Mouse (Mus musculus) forebrain, embryonic 15.5 days (tissue): Measurements from ENCODE around the gene Fam111a. TPM values are rescaled to one million over a fixed set of nuclear protein-coding genes. Genes with fewer than 3 reads are reported as not detected.

ENCODE experiments used
- ATAC-seq: fragments of 200-750 bp; cut with Nextera tagmentation; replicated peaks from 2 replicates; pipeline ENCODE4 v1.8.0; 2017; ENCODE audit warnings: mild to moderate bottlenecking, moderate TSS enrichment, moderate library complexity
- H3K27ac ChIP-seq: fragments of 300-500 bp; sonication (generic); replicated peaks from 2 replicates; pipeline ENCODE4 v1.5.1; 2015; ENCODE audit warnings: mild to moderate bottlenecking, inconsistent platforms
- H3K27me3 ChIP-seq: fragments of 300-500 bp; sonication (generic); 2 replicates; pipeline ENCODE4 v1.6.1; 2015; ENCODE audit warnings: inconsistent platforms
- H3K36me3 ChIP-seq: fragments of 300-500 bp; sonication (generic); 2 replicates; pipeline ENCODE4 v1.6.1; 2015; ENCODE audit warnings: mild to moderate bottlenecking, inconsistent platforms
- H3K4me1 ChIP-seq: fragments of 300-500 bp; sonication (generic); 2 replicates; pipeline ENCODE4 v1.6.1; 2015; ENCODE audit warnings: inconsistent platforms
- H3K4me2 ChIP-seq: fragments of 300-500 bp; sonication (generic); replicated peaks from 2 replicates; pipeline ENCODE4 v1.6.1; 2015; ENCODE audit warnings: mild to moderate bottlenecking, inconsistent platforms
- H3K4me3 ChIP-seq: fragments of 300-500 bp; sonication (generic); 2 replicates; pipeline ENCODE4 v1.5.1; 2015; ENCODE audit warnings: mild to moderate bottlenecking, inconsistent platforms
- H3K9ac ChIP-seq: fragments of 300-500 bp; sonication (generic); replicated peaks from 2 replicates; pipeline ENCODE4 v1.6.1; 2015; ENCODE audit warnings: mild to moderate bottlenecking, inconsistent platforms
- H3K9me3 ChIP-seq: fragments of 300-500 bp; sonication (generic); 2 replicates; pipeline ENCODE4 v1.6.1; 2016; ENCODE audit warnings: inconsistent platforms
- WGBS: fragments of 180-500 bp; shearing (Covaris S2); methylation state at CpG from one replicate; pipeline ENCODE4 v1.1.7; 2015; ENCODE audit warnings: mixed read lengths; 5-methylcytosine and 5-hydroxymethylcytosine counted together
- polyA plus RNA-seq: library from polyadenylated mRNA; unstranded; fragments of >200 nt; fragmentation: Nextera tagmentation; extraction: Ambion mirVana; gene quantifications from 2 replicates; pipeline ENCODE4 v1.2.1, GENCODE M21; 2015

Gene Fam111a
- polyA plus RNA-seq, 1 experiment from 2014 or later, result 9.4 TPM

DNA sequence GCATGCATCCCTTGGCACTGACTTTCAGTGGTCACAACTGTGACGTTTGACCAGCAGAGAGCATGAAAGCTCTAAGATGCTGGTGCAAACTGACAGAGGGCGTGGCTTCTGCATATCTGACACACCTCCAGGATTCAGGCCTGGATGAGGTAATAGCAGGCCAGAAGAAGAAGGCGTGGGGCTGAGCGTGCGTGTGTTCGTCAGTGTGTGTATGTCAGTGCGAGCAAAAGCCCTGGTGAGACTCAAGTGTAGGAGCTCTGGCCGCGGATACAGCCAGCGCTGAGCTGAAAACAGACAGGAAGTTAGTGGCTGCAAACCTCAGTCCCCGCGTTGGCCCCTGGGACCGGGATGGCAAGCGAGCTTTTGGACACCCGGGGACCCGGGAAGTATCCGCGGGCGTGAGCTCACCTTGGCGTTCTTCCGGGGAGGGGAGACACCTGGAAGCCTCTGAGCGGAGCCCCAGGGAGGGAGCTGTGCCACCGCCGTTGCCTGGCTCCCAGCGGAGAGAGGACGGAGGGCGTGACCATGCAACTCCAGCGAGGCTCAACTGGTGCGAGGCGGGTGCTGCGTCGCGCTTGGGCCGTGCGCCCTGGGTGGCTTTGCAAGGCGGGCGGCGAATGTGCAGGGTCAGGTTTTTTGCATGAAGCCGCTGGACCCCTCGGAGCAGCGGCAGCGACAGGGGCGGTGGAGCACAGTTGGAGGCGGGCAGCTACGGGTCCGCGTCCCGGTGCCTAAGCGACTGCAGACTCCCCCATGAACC is 50.2 kb downstream of the Fam111a start:
- no peaks in the 10 kb centered on the region for H3K36me3 ChIP-seq
- peaks cover 7% of the 10 kb centered on the region for H3K4me1 ChIP-seq
- peak overlapping the region; percentile 99 for H3K4me2 ChIP-seq
- no peaks in the 10 kb centered on the region for H3K9me3 ChIP-seq
- ATAC-seq, result peak; percentile 90
- H3K27me3 ChIP-seq, result no peaks in the 10 kb centered on the region
- peak overlapping the region; percentile 64 for H3K9ac ChIP-seq
- peak overlapping the region; percentile 60 for H3K27ac ChIP-seq
- 0% methylated on average over 45 of the region's 49 CpGs for WGBS
- H3K4me3 ChIP-seq, result peak overlapping the region; percentile 61

DNA sequence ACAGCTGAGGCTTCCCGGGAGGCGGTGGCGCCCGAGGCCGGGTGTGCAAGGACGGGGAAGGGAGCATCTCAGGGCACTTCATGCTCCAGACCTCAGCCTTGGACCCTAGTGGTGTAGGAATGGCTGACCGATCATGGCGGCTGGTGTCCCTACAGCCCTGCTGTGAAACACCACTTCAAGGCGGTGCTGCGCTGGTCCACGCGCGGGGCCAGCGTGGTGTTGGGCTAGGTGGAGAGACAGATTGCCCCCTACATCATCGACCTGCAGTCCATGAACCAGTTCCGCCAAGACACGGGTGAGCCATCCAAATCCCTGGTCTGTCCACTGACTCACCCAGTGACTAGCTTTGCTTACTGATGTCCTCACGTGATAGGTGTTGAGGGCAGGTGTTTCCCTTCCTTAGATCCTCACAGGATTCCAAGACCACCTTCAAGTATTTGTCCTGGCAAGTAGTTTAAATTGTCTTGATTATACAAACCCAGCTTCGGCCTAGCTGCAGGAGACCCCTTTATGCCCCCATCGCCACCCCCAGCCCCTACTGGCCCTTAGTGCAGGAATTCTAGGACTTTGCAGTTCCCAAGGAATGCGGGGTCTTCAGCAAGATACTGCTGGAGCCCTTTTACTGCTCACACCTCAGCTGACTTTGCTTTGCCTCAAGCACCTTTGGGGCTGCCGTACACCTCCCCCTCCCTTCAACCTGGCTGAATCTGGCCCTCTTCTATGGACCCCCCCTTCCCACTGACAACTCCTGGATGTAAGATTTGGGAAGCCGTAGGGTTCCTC is 50.9 kb downstream of the Fam111a start:
- no peaks in the 10 kb centered on the region for H3K27me3 ChIP-seq
- H3K4me3 ChIP-seq, result peak overlapping the region; percentile 61
- peak overlapping the region; percentile 60 for H3K27ac ChIP-seq
- 20% methylated on average over 22 of the region's 23 CpGs for WGBS
- peak; percentile 69 for ATAC-seq
- H3K9me3 ChIP-seq, result no peaks in the 10 kb centered on the region
- peak overlapping the region; percentile 64 for H3K9ac ChIP-seq
- no peaks in the 10 kb centered on the region for H3K36me3 ChIP-seq
- H3K4me1 ChIP-seq, result peaks cover 7% of the 10 kb centered on the region
- H3K4me2 ChIP-seq, result peak overlapping the region; percentile 99

DNA sequence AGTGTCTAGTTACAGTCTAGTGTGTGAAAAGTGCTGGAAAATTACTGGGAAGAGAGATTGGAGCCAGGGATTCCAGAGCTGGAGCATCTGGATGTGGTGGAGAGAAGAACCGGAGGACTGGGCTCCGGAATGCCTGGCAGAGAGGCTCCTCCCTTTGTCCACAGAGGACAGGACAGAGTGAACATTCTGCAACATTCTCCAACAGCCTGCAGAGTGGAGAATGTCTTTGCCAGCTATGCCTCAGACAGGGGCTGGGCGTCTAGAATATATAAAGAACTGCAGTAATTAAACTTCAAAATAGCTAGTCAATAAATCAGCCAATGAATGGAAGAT is 51.5 kb downstream of the Fam111a start:
- no peak for ATAC-seq
- WGBS, result 73% methylated on average over 3 of the region's 3 CpGs
- peaks cover 7% of the 10 kb centered on the region for H3K4me1 ChIP-seq
- no peaks in the 10 kb centered on the region for H3K9me3 ChIP-seq
- peak overlapping the region; percentile 61; the same call in 1 of the 2 replicates for H3K4me3 ChIP-seq
- no peak overlapping the region for H3K9ac ChIP-seq
- no peaks in the 10 kb centered on the region for H3K27me3 ChIP-seq
- no peaks in the 10 kb centered on the region for H3K36me3 ChIP-seq
- H3K4me2 ChIP-seq, result peak overlapping the region; percentile 99
- no peak overlapping the region for H3K27ac ChIP-seq

DNA sequence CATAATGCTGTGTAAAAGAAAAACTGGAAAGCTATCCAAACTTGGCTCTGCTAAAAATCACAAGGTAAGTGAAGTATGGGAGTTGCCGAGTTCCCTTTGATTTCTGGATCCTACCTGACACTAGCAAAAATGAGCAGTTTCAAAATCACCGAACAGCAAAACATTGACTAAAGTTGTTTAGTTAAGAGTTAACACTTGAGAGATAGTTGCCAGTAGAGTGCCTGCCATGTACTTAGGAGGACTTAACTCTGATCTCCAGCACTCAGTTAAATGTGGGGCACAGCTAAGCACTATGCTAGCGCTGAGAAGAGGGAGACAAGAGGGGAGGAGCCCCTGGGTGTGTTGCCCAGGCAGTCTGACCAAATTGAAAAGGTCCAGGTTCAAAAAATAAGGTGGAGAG is 53.1 kb downstream of the Fam111a start:
- no peak for ATAC-seq
- Histone ChIP-seq H3K4me1 (peaks cover 7% of the 10 kb centered on the region), H3K4me2 (no peak overlapping the region), H3K27me3 (no peaks in the 10 kb centered on the region), H3K9me3 (no peaks in the 10 kb centered on the region), H3K4me3 (no peak overlapping the region), H3K36me3 (no peaks in the 10 kb centered on the region), H3K9ac (no peak overlapping the region), H3K27ac (no peak overlapping the region)
- WGBS, result 65% methylated on average over 3 of the region's 3 CpGs

DNA sequence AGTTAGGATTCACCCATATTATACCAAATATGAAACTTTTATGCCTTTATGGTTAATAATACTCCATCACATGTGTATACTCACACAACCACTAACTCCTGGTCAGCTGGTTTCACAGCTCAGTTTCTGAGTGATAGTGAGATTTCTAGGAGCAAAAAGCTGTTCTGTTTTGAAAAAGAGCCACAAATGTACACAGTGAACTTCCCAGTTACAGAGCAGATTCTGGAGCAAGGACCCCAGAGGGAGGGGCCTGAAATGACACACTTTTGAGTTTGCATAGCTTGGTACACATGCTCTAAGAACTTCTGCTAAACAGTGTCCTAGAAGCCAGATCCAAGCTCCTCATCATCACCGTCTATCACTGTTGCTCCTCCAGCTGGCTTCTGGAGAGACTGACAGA is 54.1 kb downstream of the Fam111a start, which contains the start of gene Gm4952:
TSS of gene Gm4952 (plus strand) at position 301 of the 400 bp plus-strand sequence.
- no peak within 1 kb of the TSS for H3K4me2 ChIP-seq
- no peak within 1 kb of the TSS for H3K9ac ChIP-seq
- H3K27ac ChIP-seq, result no peak within 1 kb of the TSS
- no peaks in the 10 kb centered on the region for H3K9me3 ChIP-seq
- ATAC-seq, result no peak
- H3K27me3 ChIP-seq, result no peaks in the 10 kb centered on the region
- H3K36me3 ChIP-seq, result no peaks in the 10 kb centered on the region
- H3K4me1 ChIP-seq, result peaks cover 7% of the 10 kb centered on the region
- no peak within 1 kb of the TSS for H3K4me3 ChIP-seq
- 79% methylated on average over 1 of the region's 1 CpGs for WGBS

DNA sequence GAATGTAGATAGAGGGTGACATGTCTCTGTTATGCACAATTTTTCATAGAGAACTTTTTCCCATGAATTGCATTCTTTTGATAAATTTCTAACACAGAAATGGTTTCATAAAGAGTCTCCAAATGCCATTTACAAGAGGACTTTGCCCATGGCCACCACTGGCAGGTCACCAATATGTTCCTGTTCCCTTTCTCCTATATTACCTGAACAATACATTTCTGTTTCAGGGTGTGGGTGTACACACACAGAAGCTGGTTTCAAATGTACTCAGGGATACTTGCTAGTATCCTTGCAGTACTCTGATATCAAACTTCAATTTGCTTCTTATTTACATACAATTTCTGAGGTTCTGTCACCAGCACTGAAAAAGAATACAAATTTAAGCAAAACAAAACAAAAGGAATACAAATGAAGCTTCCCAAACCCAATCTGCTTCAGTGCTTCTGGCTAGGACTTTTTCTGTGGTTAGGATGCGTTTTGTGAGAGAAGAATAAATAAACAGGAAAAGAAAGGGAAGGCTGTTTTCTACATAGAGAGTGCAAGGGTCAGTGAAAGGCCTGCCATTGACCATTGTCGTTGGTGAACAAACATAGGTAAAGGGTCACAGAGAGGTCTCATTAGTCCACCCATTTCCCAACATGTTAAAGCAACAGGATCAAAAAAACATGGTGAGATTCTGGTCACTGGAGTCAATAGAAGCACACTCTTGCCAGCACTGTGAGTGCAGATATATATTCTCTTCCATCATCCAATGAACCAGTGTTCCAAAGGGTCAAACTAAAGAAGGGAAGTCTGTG is 55.3 kb downstream of the Fam111a start:
- 44% methylated on average over 2 of the region's 2 CpGs for WGBS
- Histone ChIP-seq H3K36me3 (no peaks in the 10 kb centered on the region), H3K4me3 (no peak overlapping the region), H3K4me1 (peaks cover 7% of the 10 kb centered on the region), H3K27me3 (no peaks in the 10 kb centered on the region), H3K9ac (no peak overlapping the region), H3K4me2 (no peak overlapping the region), H3K27ac (no peak overlapping the region), H3K9me3 (no peaks in the 10 kb centered on the region)
- no peak for ATAC-seq

DNA sequence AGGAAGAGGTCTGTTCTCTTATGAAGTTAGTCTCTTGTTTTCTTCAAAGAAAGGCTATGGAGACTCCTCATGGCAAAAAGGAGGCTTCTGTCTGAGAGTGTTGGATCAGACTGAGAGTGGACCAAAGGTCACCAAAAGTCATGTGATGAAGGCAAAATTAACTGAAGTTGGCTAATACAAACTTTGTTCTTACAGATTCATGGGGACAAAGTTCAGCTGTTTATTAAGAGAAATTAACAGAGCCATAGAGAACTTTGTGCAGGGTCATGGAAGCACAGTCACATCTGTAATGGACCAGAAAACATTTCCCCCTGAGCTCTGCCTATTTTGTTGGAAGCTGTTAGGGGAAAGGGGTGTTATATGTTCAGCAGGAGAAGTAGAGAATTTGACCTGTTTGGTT is 62.8 kb downstream of the Fam111a start:
- ATAC-seq, result no peak
- Histone ChIP-seq H3K4me1 (no peaks in the 10 kb centered on the region), H3K9ac (no peak overlapping the region), H3K9me3 (no peaks in the 10 kb centered on the region), H3K27me3 (no peaks in the 10 kb centered on the region), H3K36me3 (no peaks in the 10 kb centered on the region), H3K4me2 (no peak overlapping the region), H3K27ac (no peak overlapping the region), H3K4me3 (no peak overlapping the region)

DNA sequence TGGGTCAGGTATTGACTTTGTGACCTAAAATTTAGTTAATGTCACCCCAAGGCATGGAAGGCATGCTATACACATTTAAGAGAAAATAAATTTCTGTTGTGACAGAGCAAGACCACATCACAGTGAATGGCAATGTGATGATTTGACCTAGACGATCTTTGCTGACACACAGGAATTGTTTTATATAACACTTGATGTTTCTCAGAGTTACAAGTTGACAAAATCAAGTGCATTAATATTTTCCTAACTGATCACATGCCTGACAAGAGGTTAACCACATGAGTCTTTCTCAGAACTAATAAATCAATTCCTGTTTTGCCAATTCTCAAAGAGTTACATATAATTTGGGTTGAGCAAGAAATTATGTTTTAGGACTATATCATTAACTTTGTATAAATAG is 68.1 kb downstream of the Fam111a start:
- WGBS, result 81% methylated on average over 1 of the region's 1 CpGs

DNA sequence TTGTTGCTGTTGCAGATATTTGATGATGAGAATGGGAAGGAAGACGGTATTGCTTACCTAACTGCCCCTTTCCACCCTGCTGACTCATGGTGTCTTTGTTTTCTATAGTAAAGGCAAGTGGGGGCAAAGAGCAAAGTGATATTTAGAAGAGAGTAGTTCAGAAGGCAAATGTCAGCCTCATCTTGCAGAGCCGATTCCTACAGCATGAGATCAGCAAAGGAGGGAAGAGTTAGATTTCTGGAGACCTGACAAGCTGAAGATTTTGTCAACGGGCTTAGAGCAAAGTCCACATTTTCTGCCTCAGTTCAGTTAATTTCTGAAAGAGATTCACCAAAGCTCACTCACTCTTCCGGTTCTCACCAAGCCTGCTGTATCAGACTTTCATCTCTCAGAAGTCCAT is 87.6 kb downstream of the Fam111a start, which contains the start of gene Glyat:
TSS of gene Glyat (plus strand) at position 133 of the 400 bp plus-strand sequence.
- Histone ChIP-seq H3K4me2 (no peak within 1 kb of the TSS), H3K4me1 (no peaks in the 10 kb centered on the region), H3K4me3 (no peak within 1 kb of the TSS), H3K27ac (no peak within 1 kb of the TSS), H3K9me3 (no peaks in the 10 kb centered on the region), H3K36me3 (no peaks in the 10 kb centered on the region), H3K27me3 (no peaks in the 10 kb centered on the region), H3K9ac (no peak within 1 kb of the TSS)
- WGBS, result 83% methylated on average over 4 of the region's 4 CpGs
- ATAC-seq, result no peak

More for the DNA sequence above, 68.1 kb downstream of the Fam111a start:
- Histone ChIP-seq H3K4me2 (no peak overlapping the region), H3K4me3 (no peak overlapping the region), H3K36me3 (no peaks in the 10 kb centered on the region), H3K4me1 (no peaks in the 10 kb centered on the region), H3K9me3 (no peaks in the 10 kb centered on the region), H3K27ac (no peak overlapping the region), H3K27me3 (no peaks in the 10 kb centered on the region), H3K9ac (no peak overlapping the region)
- no peak for ATAC-seq

DNA sequence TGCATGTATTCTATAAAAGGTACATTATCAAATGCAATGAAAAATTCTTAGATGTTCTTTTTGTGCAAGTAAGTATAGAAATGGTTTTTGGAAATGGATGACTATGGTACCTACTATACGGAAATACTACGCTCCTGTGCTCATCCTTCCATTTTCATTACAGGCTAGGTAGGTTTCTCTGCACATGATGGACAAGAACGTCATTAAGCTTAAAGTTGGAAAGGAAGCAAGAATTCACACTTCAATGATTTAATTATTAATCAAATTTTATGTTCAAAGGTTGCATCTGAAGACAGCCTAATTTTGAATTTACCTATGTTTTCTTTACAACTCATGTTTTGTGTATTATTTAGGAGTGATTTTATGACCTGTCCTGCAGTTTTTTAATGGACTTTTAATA is 88.7 kb downstream of the Fam111a start:
- Histone ChIP-seq H3K9ac (no peak overlapping the region), H3K9me3 (no peaks in the 10 kb centered on the region), H3K27ac (no peak overlapping the region), H3K36me3 (no peaks in the 10 kb centered on the region), H3K4me3 (no peak overlapping the region), H3K4me1 (no peaks in the 10 kb centered on the region), H3K27me3 (no peaks in the 10 kb centered on the region), H3K4me2 (no peak overlapping the region)
- no peak for ATAC-seq
- 88% methylated on average over 3 of the region's 3 CpGs for WGBS

DNA sequence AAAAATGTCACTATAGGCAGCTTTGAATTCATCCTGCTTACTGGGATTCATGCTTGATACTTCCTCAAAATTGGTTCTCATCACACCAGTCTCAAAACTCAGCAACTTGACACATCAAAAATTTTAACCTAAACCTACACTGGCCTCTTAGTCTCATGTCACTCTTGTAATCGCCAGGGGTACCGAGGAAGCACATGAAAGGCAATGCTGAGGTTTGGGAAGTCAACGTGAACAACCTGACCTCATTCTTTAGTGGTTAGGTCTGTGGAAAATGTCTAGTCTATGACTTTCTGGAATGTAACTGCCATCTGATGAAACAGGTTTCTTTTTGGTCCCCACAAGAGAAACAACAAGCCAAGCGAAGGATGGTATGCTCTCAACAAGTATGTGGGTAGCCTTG is 89.4 kb downstream of the Fam111a start:
- Histone ChIP-seq H3K27me3 (no peaks in the 10 kb centered on the region), H3K4me3 (no peak overlapping the region), H3K4me1 (no peaks in the 10 kb centered on the region), H3K27ac (no peak overlapping the region), H3K36me3 (no peaks in the 10 kb centered on the region), H3K9ac (no peak overlapping the region), H3K9me3 (no peaks in the 10 kb centered on the region), H3K4me2 (no peak overlapping the region)
- no peak for ATAC-seq
- WGBS, result 85% methylated on average over 4 of the region's 4 CpGs

DNA sequence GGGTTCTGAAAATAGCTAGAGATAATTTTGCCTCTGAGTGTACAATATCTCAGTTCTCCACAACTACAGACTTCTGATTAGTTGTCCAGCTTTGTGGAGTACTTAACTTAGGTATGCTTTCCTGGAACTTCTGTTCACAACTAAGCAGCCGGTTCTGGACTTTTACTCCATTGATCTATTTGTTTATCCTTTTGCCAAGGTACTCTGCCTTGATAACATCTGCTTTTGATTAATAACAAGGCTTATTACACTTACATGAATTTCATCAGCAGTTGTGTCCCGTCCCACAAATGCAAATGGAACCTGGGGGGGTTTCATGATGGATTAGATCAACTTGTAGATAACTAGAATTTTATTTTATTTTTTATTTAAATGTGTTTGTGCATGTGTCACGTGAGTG is 91.3 kb downstream of the Fam111a start:
- H3K36me3 ChIP-seq, result no peaks in the 10 kb centered on the region
- no peak overlapping the region for H3K9ac ChIP-seq
- H3K4me3 ChIP-seq, result no peak overlapping the region
- no peaks in the 10 kb centered on the region for H3K9me3 ChIP-seq
- H3K27ac ChIP-seq, result no peak overlapping the region
- H3K4me1 ChIP-seq, result no peaks in the 10 kb centered on the region
- no peak overlapping the region for H3K4me2 ChIP-seq
- WGBS, result 82% methylated on average over 3 of the region's 3 CpGs
- no peak for ATAC-seq
- no peaks in the 10 kb centered on the region for H3K27me3 ChIP-seq
